Mouse (Mus musculus): ENCODE measurements around the gene Keg1.
"Not testable (repeated sequence)": the region's sequence is repeated elsewhere in the genome, so short reads cannot be mapped to it uniquely, and the experiment has no call there.

The Keg1 gene

DNA sequence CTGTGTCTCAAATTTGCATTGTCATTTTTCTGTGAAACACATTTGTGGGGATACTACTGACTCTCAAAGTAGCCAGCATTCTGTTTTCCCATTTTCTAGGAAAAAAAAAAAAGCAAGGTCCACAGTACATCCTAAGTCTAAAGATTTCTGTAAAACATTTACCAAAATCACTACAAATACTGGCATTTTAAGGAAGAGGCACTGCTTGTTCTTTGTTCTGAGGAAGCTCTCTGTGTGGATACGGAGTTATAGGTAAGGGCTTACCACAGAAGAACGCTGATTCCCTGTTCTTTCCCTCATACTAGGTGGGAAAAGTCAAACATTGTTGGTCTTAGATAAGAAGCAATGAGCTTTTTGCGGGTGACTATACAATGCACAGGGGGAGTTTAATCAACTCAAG is at the start of gene Keg1:
Gene Keg1 (plus strand): TSS at position 197 of the 400 bp plus-strand sequence.
- peak; percentile 68 for DNase-seq

DNA sequence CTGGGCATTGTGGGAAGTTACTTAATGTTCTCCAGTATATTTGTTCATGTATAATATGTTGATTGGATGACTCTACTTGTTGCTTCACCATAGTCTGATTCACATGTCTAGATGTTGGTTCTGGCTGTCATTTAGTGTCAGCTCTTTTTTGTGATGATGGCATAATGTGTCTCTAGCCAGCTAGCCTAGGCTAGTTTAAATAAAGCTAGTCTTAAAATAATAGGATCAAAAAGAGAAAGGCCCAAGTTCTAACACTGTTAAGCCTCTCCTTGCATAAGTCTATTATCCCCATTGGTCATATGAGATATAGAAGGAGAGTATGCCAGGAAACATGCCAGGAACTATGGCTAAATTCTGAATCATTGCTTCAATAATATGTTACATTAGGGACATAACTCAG is 46.1 kb upstream of the Keg1 start:
- no peak for DNase-seq

GRCm38 (mm10) chr19:12666156-12666555 is 29.4 kb upstream of the Keg1 start:
- no peak for DNase-seq

DNA sequence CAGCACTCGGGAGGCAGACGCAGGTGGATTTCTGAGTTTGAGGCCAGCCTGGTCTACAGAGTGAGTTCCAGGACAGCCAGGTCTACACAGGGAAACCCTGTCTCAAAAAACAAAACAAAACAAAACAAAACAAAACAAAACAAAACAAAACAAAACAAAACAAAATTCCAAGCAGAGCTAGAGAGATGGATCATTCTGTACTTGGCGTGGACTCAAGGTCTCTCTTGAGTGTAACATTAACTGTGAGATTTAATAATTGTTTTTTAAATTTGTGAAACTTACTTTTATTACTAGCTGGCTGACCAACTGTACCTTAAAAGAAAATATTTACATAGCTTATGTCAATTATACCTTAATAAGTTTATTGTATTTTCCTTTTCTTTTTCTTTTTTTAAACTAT is 27.0 kb upstream of the Keg1 start:
- DNase-seq = not testable (repeated sequence)

DNA sequence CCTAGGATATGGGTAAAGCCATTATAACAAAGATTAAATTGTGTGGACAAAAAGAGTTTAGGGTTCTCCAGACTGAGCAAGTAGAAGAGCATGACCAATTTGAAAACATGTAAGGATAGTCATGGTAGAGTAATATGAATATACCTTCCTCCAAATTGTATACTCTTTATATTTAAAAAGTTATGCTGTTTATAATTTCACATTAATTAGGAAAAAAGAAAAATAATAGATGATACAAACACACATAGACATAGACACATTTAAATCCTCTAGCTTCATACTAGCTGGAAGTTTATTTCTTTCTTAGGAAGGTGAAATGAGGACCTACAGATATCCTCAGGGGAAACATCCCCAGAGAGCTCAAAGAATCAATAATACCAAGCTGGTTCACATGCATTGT is 25.4 kb upstream of the Keg1 start, which contains the start of gene Olfr1442:
Gene Olfr1442 (plus strand): TSS at position 301 of the 400 bp plus-strand sequence.
- DNase-seq = no peak

- DNase-seq = no peak
Observed at GRCm38 (mm10) chr19:12671051-12671450, 24.5 kb upstream of the Keg1 start.

GRCm38 (mm10) chr19:12677812-12678211 is 17.8 kb upstream of the Keg1 start, which contains the start of gene Olfr1443:
Olfr1443 (plus strand) TSS chr19:12678112.
- DNase-seq = no peak

DNA sequence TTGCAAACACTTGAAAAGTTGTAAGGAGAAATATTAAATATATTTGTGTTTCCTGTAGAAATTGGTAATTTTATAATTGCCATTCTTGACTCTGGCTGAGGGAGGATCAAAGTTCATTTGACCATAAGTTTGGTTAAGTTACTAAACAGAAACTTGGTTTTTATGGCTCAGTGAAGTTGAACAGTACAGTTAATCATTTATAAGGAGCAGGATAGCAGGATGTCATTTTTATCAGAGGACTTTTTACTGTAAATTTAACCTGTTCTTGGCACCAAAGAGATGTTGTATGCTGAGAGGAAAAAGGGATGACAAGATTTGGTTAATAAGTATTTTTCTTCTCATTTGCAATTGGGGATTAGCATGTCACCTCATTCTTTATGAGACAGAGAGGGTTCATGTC is 10.9 kb upstream of the Keg1 start:
- no peak for DNase-seq

DNA sequence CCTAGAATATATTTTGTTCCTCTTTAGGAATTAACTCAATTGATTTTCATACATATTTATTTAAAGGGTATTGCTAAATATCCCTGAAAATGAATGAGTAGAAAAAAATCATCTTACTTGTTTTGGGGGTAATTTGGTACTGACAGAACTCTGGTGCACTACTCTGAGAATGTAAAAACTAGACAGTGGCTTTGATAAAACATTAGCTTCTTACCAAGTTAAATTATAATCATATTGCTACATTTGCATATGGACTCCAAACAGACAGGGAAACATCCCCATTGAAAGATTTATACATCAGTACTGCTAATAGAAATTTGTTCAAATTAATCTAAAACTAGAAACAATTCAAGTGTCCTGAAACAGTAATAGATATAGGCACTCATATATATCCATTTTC is 10.4 kb upstream of the Keg1 start:
- DNase-seq = no peak

DNA sequence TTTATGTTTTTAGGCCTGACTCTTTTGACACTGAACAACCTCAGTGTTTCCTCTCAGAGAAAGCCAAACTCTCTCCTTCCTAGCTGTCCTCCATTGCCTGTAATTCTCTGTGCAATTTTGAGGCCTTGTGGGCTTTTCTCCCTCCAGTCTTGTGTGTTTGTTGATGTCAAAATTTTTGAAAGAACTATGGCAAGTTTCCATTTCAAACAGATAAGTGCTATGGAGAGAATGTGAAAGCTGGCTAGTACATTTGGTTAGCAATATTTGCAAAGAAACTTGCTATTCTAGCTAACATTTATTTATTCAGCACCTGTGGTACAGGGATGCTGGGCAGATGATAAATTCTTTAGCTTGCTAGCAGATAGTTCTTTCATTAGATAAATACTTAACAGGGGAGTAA is 635 bp downstream of the Keg1 start:
- no peak for DNase-seq

GRCm38 (mm10) chr19:12708458-12708857 is 12.9 kb downstream of the Keg1 start:
- DNase-seq = peak; percentile 32

DNA sequence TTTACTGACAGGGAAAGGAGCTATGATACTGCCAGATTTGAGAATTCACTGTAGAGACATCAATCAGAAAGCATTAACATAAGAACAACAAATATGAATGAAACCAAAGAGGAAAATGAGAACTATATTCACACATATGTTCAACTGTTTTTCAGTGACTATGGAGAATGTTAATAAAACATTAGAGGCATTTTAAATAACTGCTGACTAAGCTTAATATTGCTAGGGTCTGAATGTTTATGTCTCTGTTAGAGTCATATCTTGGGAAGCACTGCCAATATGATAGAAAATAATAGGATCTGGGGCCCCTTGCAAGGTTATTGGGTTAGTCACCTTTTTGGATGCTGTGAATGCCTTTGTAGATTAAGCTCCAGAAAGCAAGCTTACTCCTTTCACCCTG is 13.4 kb downstream of the Keg1 start:
- no peak for DNase-seq

- no peak for DNase-seq
Observed at GRCm38 (mm10) chr19:12719189-12719588, 23.6 kb downstream of the Keg1 start.

- no peak for DNase-seq
Observed at GRCm38 (mm10) chr19:12720463-12720862, 24.9 kb downstream of the Keg1 start.

DNA sequence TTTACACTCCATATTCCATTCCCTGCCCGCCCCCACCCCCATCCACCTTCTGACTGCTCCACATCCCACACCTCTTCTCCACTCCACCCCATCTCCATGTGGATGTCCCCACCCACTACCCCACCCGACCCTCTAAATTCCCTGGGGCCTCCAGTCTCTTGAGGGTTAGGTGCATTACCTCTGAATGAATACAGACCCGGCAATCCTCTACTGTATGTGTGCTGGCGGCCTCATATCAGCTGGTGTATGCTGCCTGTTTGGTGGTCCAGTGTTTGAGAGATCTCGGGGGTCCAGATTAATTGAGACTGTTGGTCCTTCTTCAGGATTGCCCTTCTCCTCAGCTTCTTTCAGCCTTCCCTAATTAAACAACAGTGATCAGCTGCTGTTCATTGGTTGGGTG is 25.3 kb downstream of the Keg1 start:
- DNase-seq = peak; percentile 3

- DNase-seq = not testable (repeated sequence)
Observed at GRCm38 (mm10) chr19:12721596-12721995, 26.0 kb downstream of the Keg1 start.

DNA sequence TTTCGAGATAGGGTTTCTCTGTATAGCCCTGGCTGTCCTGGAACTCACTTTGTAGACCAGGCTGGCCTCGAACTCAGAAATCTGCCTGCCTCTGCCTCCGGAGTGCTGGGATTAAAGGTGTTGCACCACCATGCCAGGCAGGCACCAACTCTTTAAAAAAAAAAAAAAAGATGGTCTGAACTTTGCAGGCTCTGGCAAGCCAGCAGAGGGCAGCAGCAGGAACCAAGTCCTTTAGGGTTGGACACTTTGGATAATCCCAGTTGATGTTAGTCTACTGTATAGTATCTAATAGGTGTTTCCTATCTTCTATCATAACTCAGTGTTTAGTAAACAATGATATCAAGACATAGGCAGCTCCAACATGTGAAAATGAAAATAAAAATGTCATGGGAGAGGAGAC is 26.7 kb downstream of the Keg1 start:
- DNase-seq = peak; percentile 53

DNA sequence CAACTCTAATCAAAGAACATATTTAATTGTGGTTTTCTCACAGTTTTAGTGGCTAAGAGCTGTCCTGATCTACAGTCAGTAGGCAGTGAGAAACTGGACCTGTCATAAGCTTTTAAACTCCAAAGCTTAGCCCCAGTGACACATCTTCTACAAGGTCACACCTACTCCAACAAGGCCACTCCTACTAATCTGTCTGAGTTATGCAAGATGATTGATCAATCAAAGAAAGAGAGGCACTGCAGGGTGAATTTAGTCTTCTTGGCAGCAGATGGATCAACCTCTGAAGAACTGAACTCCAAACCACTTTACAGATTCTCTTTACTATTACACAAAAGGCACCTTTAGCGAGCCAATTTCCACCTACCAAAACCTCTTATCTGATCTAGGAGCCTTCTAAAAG is 30.3 kb downstream of the Keg1 start:
- no peak for DNase-seq

DNA sequence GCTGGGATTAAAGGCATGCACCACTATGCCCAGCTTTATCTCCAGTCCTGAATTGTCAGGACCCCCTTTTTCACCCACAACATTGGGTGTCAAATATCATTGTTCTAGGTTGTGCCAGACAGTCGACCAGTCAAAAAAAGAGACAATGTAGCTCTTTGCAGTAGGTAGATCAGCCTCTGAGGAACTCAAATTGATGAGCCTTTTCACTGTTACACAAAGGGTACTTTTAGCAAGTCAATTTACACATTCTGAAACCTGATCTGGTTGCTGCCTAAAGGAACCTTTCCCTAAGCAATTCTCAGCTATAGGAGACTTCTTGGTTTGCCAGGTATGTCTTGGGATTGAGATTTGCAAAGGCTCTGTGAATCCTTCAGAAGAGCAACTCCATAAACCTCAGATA is 35.5 kb downstream of the Keg1 start:
- DNase-seq = no peak

DNA sequence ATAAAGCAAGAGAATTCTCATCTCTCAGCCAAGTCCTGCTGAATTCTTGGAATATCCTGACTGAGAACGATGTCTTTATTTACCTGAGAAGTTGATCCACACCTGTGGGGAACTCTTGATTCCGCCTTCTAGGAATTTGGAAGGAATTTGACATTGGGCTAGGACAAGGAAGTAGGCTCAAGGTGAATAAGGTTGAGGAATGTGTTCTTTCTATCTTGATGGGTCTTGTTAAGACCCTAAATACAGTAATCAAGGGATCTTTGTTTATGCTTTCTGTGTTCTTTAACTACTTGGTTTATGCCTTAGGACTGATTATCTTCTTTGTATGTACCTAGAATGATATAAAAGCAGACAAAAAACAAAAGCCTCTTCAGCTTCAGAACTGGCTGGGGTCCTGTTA is 36.4 kb downstream of the Keg1 start:
- DNase-seq = no peak

GRCm38 (mm10) chr19:12756286-12756685 is 60.7 kb downstream of the Keg1 start:
- DNase-seq = no peak

- DNase-seq = no peak
Observed at GRCm38 (mm10) chr19:12758936-12759478, 63.4 kb downstream of the Keg1 start.

DNA sequence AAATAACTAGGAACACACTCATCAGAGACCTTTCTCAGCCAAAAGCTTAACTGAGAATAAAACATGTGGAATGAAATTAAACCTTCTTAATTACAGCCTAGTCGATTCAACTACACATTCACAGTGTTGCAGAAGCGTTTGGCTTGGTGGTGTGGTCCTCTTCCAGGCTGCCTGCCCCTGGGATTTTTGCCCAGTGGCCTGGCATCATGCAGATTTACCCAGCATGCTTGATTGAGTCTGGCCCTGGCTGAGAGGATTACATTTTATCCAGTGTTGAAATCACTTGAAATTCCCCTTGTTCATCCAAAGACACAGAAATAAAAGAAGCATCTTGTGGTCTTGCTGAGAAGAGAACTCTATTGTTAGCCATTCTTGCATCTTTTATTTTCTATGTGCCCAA is 64.1 kb downstream of the Keg1 start:
- peak; percentile 48 for DNase-seq

GRCm38 (mm10) chr19:12762212-12763130 is 66.9 kb downstream of the Keg1 start:
- DNase-seq = peak; percentile 9

Data from kidney, postnatal 14 days (tissue).